Mouse (Mus musculus) myocyte (in vitro differentiated cells): ENCODE measurements around the gene Cd209g. TPM values are rescaled to one million over a fixed set of nuclear protein-coding genes. Genes with fewer than 3 reads are reported as not detected.
"Not testable (repeated sequence)": the region's sequence is repeated elsewhere in the genome, so short reads cannot be mapped to it uniquely, and the experiment has no call there.

Experiments used
- H3K27me3 ChIP-seq: one replicate; pipeline ENCODE4 v1.6.1; 2011; ENCODE audit not compliant: control insufficient read depth, insufficient read depth, insufficient read length
- H3K36me3 ChIP-seq: one replicate; pipeline ENCODE4 v1.6.1; 2011; ENCODE audit not compliant: control insufficient read depth, insufficient read depth
- H3K4me2 ChIP-seq: one replicate; pipeline ENCODE4 v1.6.1; 2011; ENCODE audit warnings: low read depth, control low read depth
- H3K4me3 ChIP-seq: one replicate; pipeline ENCODE4 v1.5.1; 2011; ENCODE audit warnings: mild to moderate bottlenecking, control low read depth, moderate library complexity
- H3K79me2 ChIP-seq: one replicate; pipeline ENCODE4 v1.6.1; 2011; ENCODE audit not compliant: control insufficient read depth, insufficient read depth
- H3ac ChIP-seq: one replicate; pipeline ENCODE4 v1.6.1; 2011; ENCODE audit not compliant: control insufficient read depth, insufficient read length
- CEBPB ChIP-seq: IDR thresholded peaks from 2 replicates; pipeline ENCODE4 v1.6.1; 2011; ENCODE audit warnings: mild to moderate bottlenecking, moderate library complexity; ENCODE audit not compliant: poor library complexity, insufficient read depth, severe bottlenecking
- E2F4 ChIP-seq: IDR thresholded peaks from one replicate; pipeline ENCODE4 v1.6.1; 2011; ENCODE audit warnings: mild to moderate bottlenecking, control low read depth, moderate library complexity; ENCODE audit not compliant: insufficient read depth
- MAX ChIP-seq: IDR thresholded peaks from one replicate; pipeline ENCODE4 v1.6.1; 2011; ENCODE audit warnings: low read depth, mild to moderate bottlenecking, control low read depth
- MYOD1 ChIP-seq, 3 experiments: IDR thresholded peaks; one replicate each; pipeline ENCODE4 v1.6.1; 2011; ENCODE audit warnings: control low read depth in 2 of 3, low read depth in 2 of 3, mild to moderate bottlenecking in 2 of 3, moderate library complexity in 1 of 3; ENCODE audit not compliant: insufficient read length in 2 of 3, control insufficient read depth in 1 of 3
- MYOG ChIP-seq, 3 experiments: IDR thresholded peaks; one replicate each; pipeline ENCODE4 v1.6.1; 2011; ENCODE audit warnings: control low read depth in 2 of 3, low read depth in 2 of 3, mild to moderate bottlenecking in 2 of 3; ENCODE audit not compliant: insufficient read length in 2 of 3, control insufficient read depth in 1 of 3, insufficient read depth in 1 of 3
- POLR2A ChIP-seq: IDR thresholded peaks from one replicate; pipeline ENCODE4 v1.6.1; 2011; ENCODE audit warnings: low read depth, mild to moderate bottlenecking, control low read depth, moderate library complexity; ENCODE audit not compliant: insufficient read length
- POLR2AphosphoS2 ChIP-seq: IDR thresholded peaks from one replicate; pipeline ENCODE4 v1.6.1; 2011; ENCODE audit warnings: low read depth, control low read depth; ENCODE audit not compliant: insufficient read length
- REST ChIP-seq: IDR thresholded peaks from one replicate; pipeline ENCODE4 v1.6.1; 2011; ENCODE audit warnings: mild to moderate bottlenecking, control low read depth, moderate library complexity; ENCODE audit not compliant: insufficient read depth, insufficient read length
- SRF ChIP-seq: IDR thresholded peaks from one replicate; pipeline ENCODE4 v1.6.1; 2011; ENCODE audit warnings: low read depth; ENCODE audit not compliant: control insufficient read depth, insufficient read length
- TCF12 ChIP-seq: IDR thresholded peaks from one replicate; pipeline ENCODE4 v1.6.1; 2011; ENCODE audit warnings: mild to moderate bottlenecking, control low read depth; ENCODE audit not compliant: poor library complexity, insufficient read depth, severe bottlenecking
- TCF3 ChIP-seq: IDR thresholded peaks from one replicate; pipeline ENCODE4 v1.6.1; 2011; ENCODE audit warnings: low read depth, control low read depth; ENCODE audit not compliant: insufficient read length
- USF1 ChIP-seq: IDR thresholded peaks from one replicate; pipeline ENCODE4 v1.6.1; 2011; ENCODE audit warnings: low read depth, mild to moderate bottlenecking, control low read depth, moderate library complexity
- polyA plus RNA-seq: library from polyadenylated mRNA; unstranded; fragments of >200 nt; fragmentation: generic; extraction: Trizol; gene quantifications from one replicate; pipeline ENCODE4 v1.2.1, GENCODE M21; 2012; ENCODE audit warnings: missing spikeins

Cd209g gene
- not detected for polyA plus RNA-seq

DNA sequence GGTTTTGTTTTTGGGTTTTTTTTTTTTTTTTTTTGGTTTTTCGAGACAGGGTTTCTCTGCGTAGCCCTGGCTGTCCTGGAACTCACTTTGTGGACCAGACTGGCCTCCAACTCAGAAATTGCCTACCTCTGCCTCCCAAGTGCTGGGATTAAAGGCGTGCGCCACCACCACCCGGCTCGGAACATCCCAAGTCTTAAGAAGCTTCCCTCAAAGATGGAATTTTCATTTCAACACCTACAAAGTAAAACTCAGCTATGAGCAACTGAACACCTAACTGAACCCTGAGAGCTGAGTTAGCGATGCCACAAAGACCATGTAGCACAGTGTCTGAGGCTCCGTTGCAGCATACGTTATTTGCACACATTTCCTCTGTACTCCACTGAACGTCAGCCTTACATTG, at the start of gene Cd209g:
TSS of gene Cd209g (plus strand) at position 301 of the 400 bp plus-strand sequence.
- Histone ChIP-seq H3K79me2 (no peaks in the 10 kb centered on the region), H3K36me3 (no peaks in the 10 kb centered on the region), H3ac (no peak within 1 kb of the TSS), H3K4me3 (no peak within 1 kb of the TSS), H3K4me2 (no peak within 1 kb of the TSS), H3K27me3 (no peaks in the 10 kb centered on the region)
- TF ChIP-seq CEBPB (no peak), E2F4 (no peak), SRF (no peak), USF1 (no peak), POLR2A (no peak), MAX (no peak), MYOD1 (IDR thresholded peaks at IDR 0.05; ENCODE audit: control insufficient read depth in 1 of 3, insufficient read length in 2 of 3, low read depth in 2 of 3) (no peak), TCF12 (no peak), POLR2AphosphoS2 (no peak), REST (no peak), TCF3 (no peak), MYOG (IDR thresholded peaks at IDR 0.05; ENCODE audit: control insufficient read depth in 1 of 3, insufficient read depth in 1 of 3, insufficient read length in 2 of 3, low read depth in 2 of 3) (no peak)

DNA sequence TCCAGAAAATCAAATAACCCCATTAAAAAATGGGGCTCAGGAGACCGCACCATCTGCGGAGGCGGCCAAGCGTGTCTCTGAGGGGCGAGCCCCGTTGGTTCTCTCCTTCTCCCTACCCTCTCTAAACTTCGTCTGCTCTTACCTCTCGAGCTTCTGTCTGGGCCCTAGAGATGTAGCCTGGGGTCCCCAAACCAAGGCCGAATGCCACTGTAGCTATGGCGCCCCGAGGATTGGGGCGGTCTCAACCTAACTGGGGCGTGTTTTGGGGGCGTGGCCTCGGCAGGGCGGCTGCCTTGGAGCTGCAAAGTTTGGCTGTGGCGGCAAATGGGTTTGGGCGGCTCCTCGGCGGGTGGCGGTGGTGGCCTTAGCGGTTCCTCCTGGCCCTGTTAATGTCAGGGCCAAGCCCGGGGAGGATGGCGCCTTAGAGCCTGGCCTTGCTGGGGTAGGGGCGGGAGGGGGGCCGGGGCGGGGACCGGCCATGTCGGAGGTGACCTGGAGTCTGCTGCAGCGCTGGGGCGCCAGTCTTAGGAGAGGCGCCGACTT, 46.6 kb upstream of the Cd209g start:
- not testable (repeated sequence) for H3K36me3 ChIP-seq, H3K4me3 ChIP-seq, H3K27me3 ChIP-seq, H3ac ChIP-seq, H3K4me2 ChIP-seq, H3K79me2 ChIP-seq

DNA sequence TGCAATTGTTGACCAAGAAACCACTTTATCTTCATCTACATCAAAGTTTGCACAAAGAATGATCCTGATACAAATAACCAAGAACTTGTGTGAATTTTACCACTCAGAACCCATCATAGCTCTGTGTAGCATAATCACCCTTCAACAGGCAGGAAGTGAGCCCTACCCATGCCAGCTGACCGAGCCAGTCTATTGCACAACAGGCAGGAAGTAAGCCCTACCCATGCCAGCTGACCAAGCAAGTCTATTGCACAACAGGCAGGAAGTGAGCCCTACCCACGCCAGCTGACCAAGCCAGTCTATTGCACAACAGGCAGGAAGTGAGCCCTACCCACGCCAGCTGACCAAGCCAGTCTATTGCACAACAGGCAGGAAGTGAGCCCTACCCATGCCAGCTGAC, 45.4 kb upstream of the Cd209g start:
- not testable (repeated sequence) for H3K4me2 ChIP-seq, H3K36me3 ChIP-seq, H3K4me3 ChIP-seq, H3K27me3 ChIP-seq, H3ac ChIP-seq, H3K79me2 ChIP-seq

DNA sequence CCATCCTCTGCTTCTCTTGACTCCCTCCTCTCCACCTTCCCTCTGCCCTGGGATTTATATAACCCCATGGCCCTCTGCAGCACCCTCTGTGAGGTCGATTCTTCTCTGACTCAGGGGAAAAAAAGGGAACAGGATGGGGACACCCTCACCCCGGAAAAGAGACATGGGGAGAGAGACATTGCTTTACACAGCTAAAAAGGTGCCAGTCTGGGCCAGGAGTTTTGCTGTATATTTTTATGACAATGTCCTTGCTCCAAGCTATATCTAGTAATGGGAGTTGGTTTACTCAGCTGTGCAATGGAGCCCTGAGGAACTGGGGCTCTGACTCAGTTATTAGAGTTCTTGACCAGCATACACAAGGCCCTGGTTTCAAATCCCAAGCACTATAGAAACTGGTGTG, 28.2 kb upstream of the Cd209g start, which contains the start of gene Cd209f:
TSS of gene Cd209f (minus strand) at position 101 of the 400 bp plus-strand sequence.
- H3K4me3 ChIP-seq, H3K36me3 ChIP-seq, H3ac ChIP-seq, H3K4me2 ChIP-seq, H3K27me3 ChIP-seq, H3K79me2 ChIP-seq: not testable (repeated sequence)

DNA sequence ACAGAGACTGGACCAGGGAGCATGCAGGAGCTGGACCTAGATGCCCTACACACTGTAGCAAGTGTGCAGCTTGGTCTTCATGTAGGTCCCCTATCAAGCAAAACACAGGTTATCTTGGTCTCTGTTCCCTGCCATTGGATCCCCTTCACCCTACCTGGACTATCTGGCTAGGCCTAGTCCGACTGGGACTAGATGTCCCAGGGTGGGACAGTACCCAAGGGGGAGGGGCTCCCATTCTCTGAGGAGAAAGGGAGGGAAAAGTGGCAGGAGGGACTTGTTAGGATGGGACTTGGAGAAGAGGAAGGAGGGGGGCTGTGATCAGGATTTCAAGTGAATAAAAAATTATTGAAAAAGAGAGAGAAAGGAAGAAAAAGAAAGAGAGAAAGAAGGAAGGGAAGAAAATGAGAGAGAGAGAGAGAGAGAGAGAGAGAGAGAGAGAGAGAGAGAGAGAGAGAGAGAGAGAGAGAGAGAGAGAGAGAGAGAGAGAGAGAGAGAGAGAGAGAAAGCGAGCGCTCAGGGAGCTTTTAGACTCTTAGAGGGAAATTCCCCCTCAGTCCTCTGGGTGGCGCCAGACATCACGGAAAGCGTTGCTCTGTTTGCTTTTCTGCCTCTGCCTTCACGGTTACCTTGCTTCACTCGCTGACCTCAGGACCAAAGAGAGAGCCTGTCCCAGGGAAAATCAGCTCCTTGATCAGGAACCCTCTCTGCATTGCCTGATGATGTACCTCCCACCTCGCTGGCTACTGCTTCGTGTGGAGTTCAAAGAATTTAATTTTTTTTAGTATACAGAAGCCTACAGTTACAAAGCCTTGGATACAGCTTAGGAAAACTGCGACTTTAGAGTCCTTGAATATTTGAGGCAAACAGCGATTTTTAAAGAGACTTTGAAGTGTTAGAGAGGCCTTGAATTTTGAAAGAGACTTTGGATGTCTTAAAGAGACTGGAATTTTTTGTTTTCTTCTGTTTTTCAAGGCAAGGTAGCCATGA, 6.1 kb downstream of the Cd209g start:
- Histone ChIP-seq H3K4me3 (no peak overlapping the region), H3K4me2 (peak overlapping the region; percentile 66), H3K27me3 (peaks cover 1% of the 10 kb centered on the region), H3K79me2 (no peaks in the 10 kb centered on the region), H3K36me3 (no peaks in the 10 kb centered on the region), H3ac (no peak overlapping the region)
- TF ChIP-seq POLR2A (no peak), MYOG (IDR thresholded peaks at IDR 0.05; ENCODE audit: control insufficient read depth in 1 of 3, insufficient read depth in 1 of 3, insufficient read length in 2 of 3, low read depth in 2 of 3) (no peak), SRF (no peak), REST (no peak), MYOD1 (IDR thresholded peaks at IDR 0.05; ENCODE audit: control insufficient read depth in 1 of 3, insufficient read length in 2 of 3, low read depth in 2 of 3) (no peak), POLR2AphosphoS2 (no peak), USF1 (no peak), MAX (no peak), TCF3 (no peak), CEBPB (no peak), TCF12 (no peak)
